Mouse (Mus musculus) CH12.LX (cell line): ENCODE measurements around the gene A330070K13Rik. TPM values are rescaled to one million over a fixed set of nuclear protein-coding genes. Genes with fewer than 3 reads are reported as not detected.

ENCODE experiments used
- DNase-seq: peaks from one replicate; pipeline ENCODE4 v3.0.0-alpha.2; 2013; ENCODE audit errors: extremely low read depth
- H3K27ac ChIP-seq: 2 replicates; pipeline ENCODE4 v1.5.1; 2012; ENCODE audit warnings: low read depth, mild to moderate bottlenecking, control low read depth, moderate library complexity; ENCODE audit not compliant: insufficient read depth
- H3K27me3 ChIP-seq: replicated peaks from 2 replicates; pipeline ENCODE3; 2012; ENCODE audit warnings: inconsistent platforms
- H3K36me3 ChIP-seq, 2 experiments: replicated peaks in 1 of 2; 2 replicates each; pipeline versions ENCODE3 to v1.6.1; 2012; ENCODE audit warnings: inconsistent platforms in 1 of 2, low read length in 1 of 2, mild to moderate bottlenecking in 1 of 2, mixed read lengths in 1 of 2, moderate library complexity in 1 of 2; ENCODE audit not compliant: control insufficient read depth in 1 of 2, insufficient read depth in 1 of 2
- H3K4me1 ChIP-seq, 2 experiments: 2 replicates each; pipeline ENCODE4 v1.6.1; 2012; ENCODE audit warnings: inconsistent platforms in 1 of 2, moderate library complexity in 1 of 2; ENCODE audit not compliant: insufficient read depth in 2 of 2, control insufficient read depth in 1 of 2
- H3K4me2 ChIP-seq: 2 replicates; pipeline ENCODE4 v1.6.1; 2012; ENCODE audit warnings: low read depth, mild to moderate bottlenecking, control low read depth; ENCODE audit not compliant: poor library complexity, insufficient read depth, severe bottlenecking
- H3K4me3 ChIP-seq, 3 experiments: fragments of 150-350 bp in 1 of 3; sonication (generic) in 1 of 3; replicated peaks in 1 of 3; 2 replicates each; pipeline versions ENCODE3 to v1.5.1; 2011 to 2012; ENCODE audit warnings: low read depth in 2 of 3, low read length in 2 of 3, mild to moderate bottlenecking in 2 of 3, moderate library complexity in 2 of 3, control low read depth in 1 of 3, improper control_type of control experiment in 1 of 3, inconsistent platforms in 1 of 3, mixed read lengths in 1 of 3; ENCODE audit not compliant: poor library complexity in 1 of 3
- H3K79me2 ChIP-seq: replicated peaks from 2 replicates; pipeline ENCODE4 v1.6.1; 2012; ENCODE audit warnings: mild to moderate bottlenecking, moderate library complexity; ENCODE audit not compliant: control insufficient read depth, poor library complexity, insufficient read depth, severe bottlenecking; ENCODE audit errors: extremely low read depth
- H3K9ac ChIP-seq: 2 replicates; pipeline ENCODE4 v1.6.1; 2012; ENCODE audit warnings: low read depth, mild to moderate bottlenecking, control low read depth, moderate library complexity; ENCODE audit not compliant: insufficient read depth
- H3K9me3 ChIP-seq: replicated peaks from 2 replicates; pipeline ENCODE3; 2012; ENCODE audit warnings: low read length, inconsistent platforms, mixed read lengths
- CHD1 ChIP-seq: IDR thresholded peaks from 2 replicates; pipeline ENCODE4 v1.6.1; 2012; ENCODE audit warnings: low read depth, low read length, improper control_type of control experiment, inconsistent platforms
- CTCF ChIP-seq, 2 experiments: IDR thresholded peaks in 1 of 2; conservative IDR thresholded peaks in 1 of 2; 2 replicates each; pipeline ENCODE4 v1.5.1; 2011 to 2012; ENCODE audit warnings: low read depth in 2 of 2, low read length in 2 of 2, improper control_type of control experiment in 1 of 2, inconsistent platforms in 1 of 2, mild to moderate bottlenecking in 1 of 2, moderate library complexity in 1 of 2
- EP300 ChIP-seq: IDR thresholded peaks from 2 replicates; pipeline ENCODE4 v1.6.1; 2011; ENCODE audit warnings: low read length, improper control_type of control experiment
- IRF4 ChIP-seq: IDR thresholded peaks from 2 replicates; pipeline ENCODE4 v1.6.1; 2014; ENCODE audit warnings: low read depth, mild to moderate bottlenecking, inconsistent platforms, low read length, improper control_type of control experiment
- JUN ChIP-seq: IDR thresholded peaks from 2 replicates; pipeline ENCODE4 v1.6.1; 2011; ENCODE audit warnings: low read depth, mild to moderate bottlenecking, low read length, improper control_type of control experiment, moderate library complexity; ENCODE audit not compliant: insufficient read depth
- MAFK ChIP-seq: IDR thresholded peaks from 2 replicates; pipeline ENCODE4 v1.6.1; 2011; ENCODE audit warnings: low read length, improper control_type of control experiment; ENCODE audit not compliant: insufficient replicate concordance
- MAX ChIP-seq: IDR thresholded peaks from 2 replicates; pipeline ENCODE4 v1.6.1; 2011; ENCODE audit warnings: low read length, improper control_type of control experiment
- MEF2A ChIP-seq: IDR thresholded peaks from 2 replicates; pipeline ENCODE4 v1.6.1; 2014; ENCODE audit warnings: low read depth, mild to moderate bottlenecking, inconsistent platforms, low read length, improper control_type of control experiment, borderline replicate concordance
- MYC ChIP-seq: IDR thresholded peaks from 2 replicates; pipeline ENCODE4 v1.6.1; 2011; ENCODE audit warnings: low read depth, mild to moderate bottlenecking, improper control_type of control experiment, low read length
- POLR2A ChIP-seq: IDR thresholded peaks from 2 replicates; pipeline ENCODE4 v1.6.1; 2011; ENCODE audit warnings: low read depth, mild to moderate bottlenecking, improper control_type of control experiment, low read length
- POLR2AphosphoS2 ChIP-seq: IDR thresholded peaks from 2 replicates; pipeline ENCODE4 v1.6.1; 2011; ENCODE audit warnings: low read depth, low read length, improper control_type of control experiment
- TBP ChIP-seq: conservative IDR thresholded peaks from 2 replicates; pipeline ENCODE4 v1.6.1; 2011; ENCODE audit warnings: low read depth, low read length, improper control_type of control experiment
- TCF12 ChIP-seq: IDR thresholded peaks from 2 replicates; pipeline ENCODE4 v1.6.1; 2014; ENCODE audit warnings: low read depth, mild to moderate bottlenecking, inconsistent platforms, low read length, improper control_type of control experiment
- UBTF ChIP-seq: IDR thresholded peaks from 2 replicates; pipeline ENCODE4 v1.6.1; 2012; ENCODE audit warnings: low read depth, mild to moderate bottlenecking, inconsistent platforms, low read length, improper control_type of control experiment, moderate library complexity
- USF1 ChIP-seq: IDR thresholded peaks from 2 replicates; pipeline ENCODE4 v1.6.1; 2014; ENCODE audit warnings: low read depth, mild to moderate bottlenecking, inconsistent platforms, low read length, improper control_type of control experiment
- ZC3H11A ChIP-seq: IDR thresholded peaks from 2 replicates; pipeline ENCODE4 v1.6.1; 2012; ENCODE audit warnings: low read depth, mild to moderate bottlenecking, inconsistent platforms, low read length, improper control_type of control experiment
- dilution Hi-C: fragments of 300-500 bp; cut with MboI; formaldehyde crosslinking; loops from 2 replicates; pipeline ENCODE4 v1.14.3; 2020; ENCODE audit warnings: low sequenced_read_pairs; ENCODE audit not compliant: extremely low pct_unique_long_range_greater_than_20kb, extremely low pct_ligation_motif_present
- in situ Hi-C: fragments of 300-500 bp; cut with MboI; formaldehyde crosslinking; loops from 3 replicates; pipeline ENCODE4 v1.14.3; 2019; ENCODE audit warnings: low sequenced_read_pairs, low pct_ligation_motif_present, low pct_unique_long_range_greater_than_20kb, mixed read lengths
- polyA plus RNA-seq: library from polyadenylated mRNA; unstranded; fragments of >175 nt; gene quantifications from 2 replicates; pipeline ENCODE4 v1.2.1, GENCODE M21; 2012; ENCODE audit warnings: low read depth; ENCODE audit not compliant: insufficient read length
- total RNA-seq, 2 experiments: library from RNA; depleted of rRNA; stranded (reverse); fragments of 300-350 nt in 1 of 2; fragments of >200 nt in 1 of 2; gene quantifications; 2 replicates each; pipeline ENCODE4 v1.2.3; 2012 to 2014

The A330070K13Rik gene
- total and polyA plus RNA-seq, 3 experiments, result not detected

- H3K79me2 ChIP-seq, result no peaks in the 10 kb centered on the region
- dilution Hi-C loops (no loop called here), in situ Hi-C loops (no loop called here)
- H3K9ac ChIP-seq, result no peak overlapping the region
- no peaks in the 10 kb centered on the region for H3K27me3 ChIP-seq
- no peaks in the 10 kb centered on the region for H3K4me1 ChIP-seq
- H3K36me3 ChIP-seq, result peaks cover 21 to 40% of the 10 kb centered on the region in 2 experiments
- no peak overlapping the region for H3K4me3 ChIP-seq
- no peaks in the 10 kb centered on the region for H3K9me3 ChIP-seq
- TF ChIP-seq USF1, result no peak
- TF ChIP-seq MAX, result no peak
- TF ChIP-seq POLR2A, result no peak
- TF ChIP-seq IRF4, result no peak
- no peak for TF ChIP-seq CHD1
- no peak overlapping the region for H3K4me2 ChIP-seq
- DNase-seq, result no peak
- H3K27ac ChIP-seq, result no peak overlapping the region
These were observed 39.4 kb downstream of the A330070K13Rik start for GRCm38 (mm10) chr5:130344999-130345398.

- no peak for TF ChIP-seq CHD1
- no peak for TF ChIP-seq JUN
- TF ChIP-seq POLR2AphosphoS2, result no peak
- no peak for TF ChIP-seq CTCF (conservative IDR thresholded peaks at IDR 0.05 in 1 of 2, IDR thresholded peaks at IDR 0.05 in 1 of 2; ENCODE audit: low read depth in 2 of 2, low read length in 2 of 2)
- TF ChIP-seq, all 38 proteins: peak for 0
- no peaks in the 10 kb centered on the region for H3K9me3 ChIP-seq
- H3K27me3 ChIP-seq, result no peaks in the 10 kb centered on the region
- DNase-seq, result no peak
- no peaks in the 10 kb centered on the region for H3K4me1 ChIP-seq
- H3K79me2 ChIP-seq, result no peaks in the 10 kb centered on the region
- in situ Hi-C loops, result no loop called here
- peaks cover 40 to 78% of the 10 kb centered on the region in 2 experiments for H3K36me3 ChIP-seq
- no peak overlapping the region for H3K4me3 ChIP-seq
- H3K27ac ChIP-seq, result no peak overlapping the region
- no peak overlapping the region for H3K9ac ChIP-seq
- dilution Hi-C loops, result no loop called here
- no peak overlapping the region for H3K4me2 ChIP-seq
These were observed 43.8 kb downstream of the A330070K13Rik start for GRCm38 (mm10) chr5:130340656-130341055.

- H3K27me3 ChIP-seq, result no peaks in the 10 kb centered on the region
- H3K36me3 ChIP-seq, result peaks cover 37 to 79% of the 10 kb centered on the region in 2 experiments
- DNase-seq, result no peak
- no peaks in the 10 kb centered on the region for H3K79me2 ChIP-seq
- H3K9me3 ChIP-seq, result peaks cover 6% of the 10 kb centered on the region
- no peaks in the 10 kb centered on the region for H3K4me1 ChIP-seq
- H3K9ac ChIP-seq, result no peak overlapping the region
- H3K4me2 ChIP-seq, result no peak overlapping the region
- TF ChIP-seq EP300 (no peak), ZC3H11A (no peak), UBTF (no peak), TCF12 (no peak), CTCF (conservative IDR thresholded peaks at IDR 0.05 in 1 of 2, IDR thresholded peaks at IDR 0.05 in 1 of 2; ENCODE audit: low read depth in 2 of 2, low read length in 2 of 2) (no peak), POLR2A (no peak), MYC (no peak), MEF2A (no peak), TBP (no peak), MAFK (no peak)
- no peak overlapping the region for H3K4me3 ChIP-seq
- in situ Hi-C loops, result no loop called here
- H3K27ac ChIP-seq, result no peak overlapping the region
- dilution Hi-C loops, result no loop called here
These were observed 49.0 kb downstream of the A330070K13Rik start for GRCm38 (mm10) chr5:130335462-130335861.
